Mouse (Mus musculus): ENCODE data around the gene Ncf4.

The Ncf4 gene

DNA sequence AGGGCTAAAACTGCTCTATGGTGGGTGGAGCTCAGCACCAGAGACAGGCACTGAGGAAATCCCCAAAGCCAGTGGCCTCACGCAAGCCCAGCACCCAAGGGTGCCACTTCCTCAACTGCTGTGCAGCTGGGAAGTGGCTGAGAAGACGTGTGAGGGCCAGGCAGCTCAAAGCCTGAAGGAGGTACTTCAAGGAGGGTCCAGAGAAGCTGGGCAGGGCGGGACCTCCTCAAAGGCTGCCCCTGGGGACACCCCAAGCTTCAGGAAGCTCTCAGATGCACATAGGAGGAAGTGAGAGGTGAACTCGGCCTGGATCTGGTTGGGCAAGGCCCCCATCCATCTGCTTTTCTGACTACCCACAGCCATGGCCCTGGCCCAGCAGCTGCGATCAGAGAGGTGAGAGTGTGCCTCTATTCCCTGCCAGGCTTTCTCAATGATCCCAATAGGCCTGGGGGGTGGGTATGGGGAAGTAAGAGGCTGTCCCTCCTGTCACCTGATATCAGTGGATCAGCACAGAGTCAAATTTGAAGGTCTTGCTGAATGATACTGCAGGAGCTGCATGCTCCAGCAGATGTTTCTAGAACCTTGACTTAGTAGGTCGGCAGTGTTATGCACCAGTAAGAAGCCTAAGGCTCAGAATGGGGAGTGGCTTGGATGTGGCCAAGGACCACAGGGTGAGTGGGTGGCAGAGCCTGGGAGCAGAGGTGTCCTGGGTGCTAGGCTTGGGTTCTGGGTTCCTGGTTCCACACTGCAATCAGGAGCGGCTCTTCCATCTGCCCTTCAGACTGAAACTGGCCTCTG is at the start of gene Ncf4:
Gene Ncf4 (plus strand): TSS at position 107 of the 798 bp plus-strand sequence.
- peak in 1 of 2 experiments; percentile 48 for DNase-seq

DNA sequence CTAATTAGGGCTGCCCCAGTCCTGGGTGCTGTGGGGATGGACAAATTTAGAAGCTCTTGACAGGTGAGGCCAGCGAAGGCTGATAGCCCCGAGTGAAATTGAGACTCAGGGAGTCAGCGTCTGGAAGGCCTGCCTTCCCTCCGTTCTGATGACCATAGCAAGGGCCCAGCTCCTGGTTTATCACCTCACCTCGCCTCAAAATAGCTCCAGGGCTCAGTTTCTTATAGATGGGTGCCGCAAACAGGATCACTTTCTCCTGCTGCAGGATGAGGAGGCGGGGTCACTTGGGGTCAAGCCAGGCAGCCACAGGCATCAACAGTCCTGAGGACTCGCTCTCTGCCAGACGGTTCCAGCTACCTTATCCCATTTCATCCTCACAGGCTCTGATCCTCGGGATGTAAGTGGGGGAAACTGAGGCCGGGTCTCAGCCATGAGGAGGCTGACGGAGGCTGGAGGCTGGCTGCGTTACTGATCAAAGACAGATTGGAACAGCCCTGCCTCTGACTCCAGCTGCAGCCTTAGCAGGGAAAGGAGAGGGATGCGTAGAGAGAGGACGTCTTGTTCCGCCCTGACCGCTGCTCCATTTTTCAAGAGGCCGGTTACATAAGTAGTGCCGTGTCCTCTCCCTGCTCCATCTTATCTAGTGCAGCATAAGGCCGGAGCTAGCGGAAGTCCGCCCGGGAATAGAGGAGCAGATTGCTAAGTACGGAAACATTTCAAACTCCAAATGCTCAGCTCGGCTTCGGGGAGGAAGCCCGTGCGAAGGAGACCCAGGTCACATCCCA is 49.3 kb upstream of the Ncf4 start:
- DNase-seq = no peak

DNA sequence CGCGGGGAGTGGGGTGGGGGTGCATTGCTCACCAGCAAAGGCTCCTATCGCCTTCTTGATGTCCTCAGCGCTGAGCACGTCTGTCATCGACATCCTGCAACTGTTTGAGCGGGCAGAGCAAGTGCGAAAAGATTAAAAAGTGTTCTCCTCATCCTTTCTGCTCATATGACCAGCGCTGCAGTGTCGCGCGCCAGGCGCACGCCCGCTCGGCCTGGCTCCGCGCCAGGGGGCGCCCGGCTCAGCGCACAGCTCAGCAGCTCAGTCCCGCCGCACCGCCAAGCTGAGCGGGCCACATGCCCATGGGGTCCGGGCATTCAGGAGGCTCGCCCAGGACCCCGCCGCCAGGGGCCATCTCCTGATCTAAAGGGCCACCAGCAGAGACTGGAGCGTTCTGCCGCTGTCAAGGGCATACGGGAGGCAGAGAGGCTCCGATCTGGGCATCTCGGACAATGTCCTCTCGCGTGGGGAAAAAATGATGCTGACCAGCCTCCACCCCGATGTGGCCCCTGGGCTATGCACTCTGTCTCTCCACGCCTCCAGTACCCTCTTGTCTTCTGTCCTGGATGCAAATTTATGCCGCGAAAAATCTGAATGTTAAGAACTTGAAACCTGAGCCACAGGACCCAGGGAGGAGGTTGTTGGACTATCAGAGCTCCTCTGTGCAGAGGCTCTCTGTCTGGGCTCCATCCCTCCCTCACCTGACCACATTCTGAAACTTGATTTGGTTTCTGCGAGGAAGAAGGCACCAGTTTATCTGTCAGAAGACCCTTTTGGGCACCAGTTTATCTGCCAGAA is 40.4 kb upstream of the Ncf4 start:
- DNase-seq = peak; percentile 16 to 45

DNA sequence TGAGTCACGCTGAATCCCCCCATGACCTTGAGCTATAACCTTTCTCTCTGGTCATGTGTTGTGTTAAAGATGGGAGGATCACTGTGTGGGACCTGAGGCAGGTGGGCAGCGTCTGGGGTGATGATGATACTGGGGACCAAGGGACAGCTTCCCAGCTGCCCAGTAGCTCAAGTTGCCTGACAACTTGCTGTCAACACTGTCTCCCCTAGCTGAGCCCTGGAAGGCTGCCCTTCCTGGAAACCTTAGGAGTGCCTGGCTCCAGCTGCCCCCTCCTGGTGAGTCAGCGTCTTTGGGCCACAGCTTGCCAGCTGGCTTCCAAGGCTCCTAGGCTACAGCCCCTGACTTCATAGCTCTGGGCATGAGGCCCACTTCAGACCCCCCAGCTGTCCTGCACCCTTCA is 39.4 kb upstream of the Ncf4 start:
- DNase-seq = peak; percentile 14 to 43

DNA sequence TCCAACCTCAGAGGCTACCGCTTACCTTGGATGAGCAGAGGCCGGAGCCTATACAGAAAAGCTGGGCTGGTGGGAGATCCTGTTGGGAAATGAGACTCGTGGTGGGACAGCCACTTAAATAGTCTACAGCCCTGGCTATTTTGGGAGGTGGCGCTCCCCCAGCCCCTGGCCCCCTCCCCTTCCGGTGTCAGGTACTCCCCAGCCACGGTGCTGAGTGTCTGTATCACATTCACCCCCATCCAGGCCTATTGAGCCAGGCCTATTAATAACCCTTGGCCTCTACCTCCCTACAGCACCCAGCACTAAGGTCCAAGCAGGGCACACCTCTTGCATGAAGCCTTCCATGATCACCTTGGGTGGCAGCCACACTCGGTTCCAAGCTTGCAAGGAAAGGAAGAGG is 38.3 kb upstream of the Ncf4 start, which contains the start of gene Pvalb:
Gene Pvalb (minus strand): TSS at position 89 of the 400 bp plus-strand sequence.
- no peak for DNase-seq

DNA sequence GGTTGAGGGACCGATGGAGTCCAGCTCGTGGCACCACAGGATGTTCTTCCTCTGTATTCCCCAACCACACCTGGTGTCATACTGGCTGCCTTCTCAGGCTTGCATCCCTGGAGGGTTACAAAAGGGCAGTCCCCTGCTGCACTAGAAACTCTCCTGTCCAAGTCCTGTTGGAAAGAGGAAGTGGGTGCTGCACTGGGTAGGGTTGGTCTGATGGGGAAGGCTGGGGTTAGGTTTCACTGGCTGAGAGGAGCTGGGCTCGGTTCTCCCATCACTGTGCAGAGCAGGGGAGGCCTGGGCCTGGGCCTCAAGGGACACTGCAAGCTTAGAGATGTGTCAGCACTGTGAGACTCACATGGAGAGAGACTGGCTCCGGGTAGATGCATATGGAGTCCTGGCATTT is 34.4 kb upstream of the Ncf4 start:
- DNase-seq = no peak

DNA sequence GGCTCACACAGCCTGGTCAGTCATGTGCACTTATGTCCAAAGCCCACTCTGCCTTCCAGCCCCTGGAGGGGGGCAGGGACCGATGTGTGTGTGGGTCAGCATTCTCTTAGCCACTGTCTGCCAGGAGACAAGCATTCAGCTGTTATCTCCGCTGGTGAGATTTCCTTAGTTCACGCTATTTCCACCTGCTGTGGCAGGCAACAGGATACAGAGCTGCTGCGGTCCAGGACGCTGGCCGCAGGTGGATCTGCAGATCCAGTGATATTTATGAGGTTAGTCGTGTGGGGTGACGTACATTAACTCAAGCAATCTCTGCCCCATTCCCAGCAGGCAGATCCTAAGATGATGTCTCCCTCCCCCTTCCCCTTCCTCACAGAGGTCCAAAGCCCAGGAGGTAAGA is 33.2 kb upstream of the Ncf4 start:
- no peak for DNase-seq

DNA sequence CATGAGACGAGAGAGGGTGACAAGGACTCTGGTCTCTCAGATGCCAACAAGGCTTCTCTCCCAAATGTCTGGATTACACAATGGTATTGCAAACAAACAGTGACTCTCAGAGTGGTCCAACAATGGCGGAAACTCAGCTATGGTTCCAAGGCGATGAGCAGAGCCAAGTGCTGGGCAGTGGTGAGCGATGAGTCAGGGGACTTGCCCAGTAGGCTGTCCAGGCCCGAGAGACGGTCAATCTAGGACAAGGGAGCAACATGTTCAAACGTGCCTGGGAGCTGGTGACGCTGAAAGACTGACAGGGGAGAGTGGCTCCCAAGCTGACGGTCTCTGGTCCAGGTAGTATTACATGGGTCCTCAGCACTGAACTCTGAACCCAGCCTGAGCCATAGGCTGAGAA is 29.3 kb upstream of the Ncf4 start:
- no peak for DNase-seq

DNA sequence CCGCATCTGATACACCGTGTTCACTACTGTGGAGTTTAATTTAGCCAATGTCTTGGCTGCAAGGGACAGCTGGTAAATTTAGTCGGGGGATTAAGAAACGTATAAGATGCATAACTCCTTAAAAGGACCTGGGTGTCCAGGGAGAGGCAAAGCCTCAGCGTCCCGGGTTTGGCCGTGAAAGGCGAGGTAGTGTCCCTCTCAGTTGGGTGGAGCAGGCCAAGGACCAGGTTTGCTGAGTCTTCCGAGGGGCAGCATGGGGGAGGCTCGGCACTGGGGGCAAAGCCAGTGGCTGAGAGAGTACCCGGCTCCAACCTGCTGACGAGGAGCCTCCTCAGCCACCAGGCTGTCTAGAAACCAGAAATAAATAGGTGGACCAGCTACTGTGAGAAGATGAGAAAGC is 16.8 kb upstream of the Ncf4 start:
- peak in 1 of 2 experiments; percentile 25 for DNase-seq

DNA sequence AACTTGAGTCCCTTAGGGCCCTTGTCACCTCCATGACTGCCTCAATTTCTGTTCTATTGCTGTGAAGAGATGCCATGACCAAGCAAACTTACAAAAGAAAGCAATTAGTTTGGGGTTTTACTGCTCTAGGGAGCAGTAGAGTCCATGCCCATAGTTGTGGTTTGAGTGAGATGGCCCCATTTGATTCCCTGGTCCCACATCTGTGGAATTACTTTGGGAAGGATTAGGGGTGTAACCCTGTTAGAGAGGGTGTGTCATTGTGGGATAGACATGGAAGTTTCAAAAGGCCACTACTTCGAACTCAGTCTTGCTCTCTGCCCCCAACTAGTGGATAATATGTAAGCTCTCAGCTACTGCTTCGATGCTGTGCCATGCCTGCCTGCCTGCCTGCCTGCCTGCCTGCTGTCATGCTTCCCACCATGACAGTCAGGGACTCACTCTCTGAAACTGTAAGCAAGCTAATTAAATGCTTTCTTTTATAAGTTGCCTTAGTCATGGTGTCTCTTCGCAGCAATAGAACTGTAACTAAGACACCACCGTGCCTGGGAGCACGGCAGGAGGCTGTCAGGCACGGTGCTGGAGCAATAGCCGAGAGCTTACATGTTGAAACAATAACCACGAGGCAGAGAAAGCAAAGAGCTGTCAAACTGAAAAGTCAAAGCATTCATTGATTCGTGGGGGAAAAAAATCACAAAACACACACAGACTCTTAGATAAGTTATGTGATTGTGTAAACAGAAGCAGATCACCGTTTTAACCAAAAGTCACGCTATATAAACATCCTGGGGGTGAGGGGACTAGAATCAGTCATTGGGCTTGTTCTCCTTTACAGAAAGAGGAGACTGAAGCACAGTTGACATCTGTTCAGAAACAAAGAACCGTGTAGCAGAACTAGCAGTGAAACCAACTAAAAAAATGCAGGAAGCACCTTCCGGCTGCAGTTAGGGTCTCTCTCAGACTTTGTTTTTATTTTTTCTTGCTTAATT is 13.0 kb upstream of the Ncf4 start:
- peak in 1 of 2 experiments; percentile 6 for DNase-seq

DNA sequence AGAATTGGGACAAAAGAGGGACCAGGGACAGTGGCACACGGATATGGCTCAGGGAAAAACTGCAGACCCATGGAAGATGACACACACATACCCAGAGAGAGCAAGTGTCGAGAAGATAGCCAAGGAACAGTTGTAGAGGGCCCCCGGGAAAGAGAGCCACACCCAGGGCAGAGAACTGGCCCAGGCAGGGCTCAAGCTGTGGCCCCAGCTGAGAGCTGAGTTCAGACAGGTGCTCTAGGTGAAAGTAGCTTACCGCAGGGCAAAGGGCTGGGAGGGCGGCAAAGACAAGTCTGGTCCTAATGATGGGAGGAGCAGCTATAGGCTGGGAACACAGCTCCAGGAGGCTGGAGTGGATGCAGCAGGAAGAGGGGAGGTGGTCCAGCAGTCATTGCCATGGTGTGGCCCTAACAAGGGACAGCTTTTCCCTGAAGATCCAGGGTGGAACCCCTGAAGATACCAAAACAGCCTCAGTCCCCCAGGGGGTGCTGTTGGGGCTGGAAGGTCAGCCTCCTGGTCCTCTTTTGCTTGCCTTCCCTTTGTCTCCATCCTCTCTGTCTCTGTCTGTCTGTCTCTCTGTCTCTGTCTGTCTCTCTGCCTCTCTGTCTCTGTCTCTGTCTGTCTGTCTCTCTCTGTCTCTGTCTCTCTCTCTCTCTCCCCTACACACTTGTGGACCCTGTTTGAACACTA is 9.6 kb upstream of the Ncf4 start:
- DNase-seq = peak in 1 of 2 experiments; percentile 21

DNA sequence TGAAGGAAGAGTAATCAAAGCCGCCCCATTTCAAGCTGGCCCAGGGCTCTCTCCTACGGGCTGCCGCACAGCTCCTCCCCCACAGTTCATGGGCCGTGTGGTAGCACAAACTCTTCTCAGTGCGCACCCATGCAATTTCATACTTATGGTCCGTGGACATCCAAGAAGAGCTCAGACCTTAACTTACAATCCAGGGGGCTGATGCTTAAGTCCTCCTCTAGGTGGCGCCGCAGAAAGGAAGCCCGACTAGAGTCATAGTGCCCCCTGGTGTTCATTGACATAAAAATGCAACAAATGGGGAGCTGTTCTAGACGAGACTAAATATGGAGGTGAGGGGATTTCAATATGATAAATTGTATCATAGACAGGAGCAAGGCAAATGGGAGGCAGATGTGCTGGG is 5.1 kb upstream of the Ncf4 start:
- DNase-seq = peak; percentile 55 to 71

DNA sequence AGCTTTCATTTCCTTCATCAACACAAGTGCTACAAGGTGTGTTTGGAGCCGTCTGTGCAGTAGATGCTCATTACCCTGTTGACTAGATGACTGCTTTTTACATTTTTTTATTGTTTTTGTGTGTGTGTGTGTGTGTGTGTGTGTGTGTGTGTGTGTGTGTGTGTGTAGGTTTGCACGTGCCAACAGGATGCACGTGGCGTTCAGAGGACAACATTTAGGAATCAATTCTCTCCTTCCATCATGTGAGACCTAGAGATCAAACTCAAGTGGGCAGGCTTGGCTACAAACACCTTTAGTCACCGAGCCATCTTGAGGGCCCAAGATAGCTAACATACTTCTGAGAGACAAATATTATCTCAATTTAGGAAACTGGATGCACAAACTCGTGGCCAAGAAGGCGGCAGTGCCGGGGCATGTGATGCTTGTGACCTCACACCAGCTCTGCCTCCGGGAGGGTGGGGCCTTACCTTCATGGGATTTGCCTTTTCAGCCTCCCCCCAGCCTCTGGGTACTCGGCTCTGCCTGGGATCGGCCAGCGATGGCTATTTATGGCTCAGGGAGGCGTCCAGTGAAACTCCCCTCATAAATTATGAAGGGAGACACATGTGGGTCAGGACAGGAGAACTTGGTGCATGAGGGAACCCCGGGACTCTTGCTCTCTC is 4.5 kb upstream of the Ncf4 start:
- peak in 1 of 2 experiments; percentile 15 for DNase-seq

DNA sequence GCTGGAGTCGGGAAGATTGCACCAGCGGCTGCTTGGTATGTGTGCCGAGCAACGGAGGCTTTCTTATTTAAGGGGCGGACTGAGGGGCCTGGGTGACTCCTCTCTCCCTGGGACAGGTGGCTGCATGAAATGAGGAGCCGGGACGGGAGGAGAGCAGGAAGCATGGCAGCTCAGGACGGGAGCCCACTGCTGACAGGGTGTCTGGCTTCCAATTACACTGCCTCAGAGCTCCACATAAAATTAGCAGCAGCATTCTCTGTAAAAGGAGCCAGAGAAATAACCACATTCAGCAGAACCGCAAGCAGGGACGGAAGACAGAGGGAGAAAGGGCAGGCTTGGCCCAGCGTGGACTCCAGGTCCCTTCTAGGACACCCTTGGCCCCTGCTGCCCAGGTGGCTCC is 3.3 kb upstream of the Ncf4 start:
- peak in 1 of 2 experiments; percentile 19 for DNase-seq

DNA sequence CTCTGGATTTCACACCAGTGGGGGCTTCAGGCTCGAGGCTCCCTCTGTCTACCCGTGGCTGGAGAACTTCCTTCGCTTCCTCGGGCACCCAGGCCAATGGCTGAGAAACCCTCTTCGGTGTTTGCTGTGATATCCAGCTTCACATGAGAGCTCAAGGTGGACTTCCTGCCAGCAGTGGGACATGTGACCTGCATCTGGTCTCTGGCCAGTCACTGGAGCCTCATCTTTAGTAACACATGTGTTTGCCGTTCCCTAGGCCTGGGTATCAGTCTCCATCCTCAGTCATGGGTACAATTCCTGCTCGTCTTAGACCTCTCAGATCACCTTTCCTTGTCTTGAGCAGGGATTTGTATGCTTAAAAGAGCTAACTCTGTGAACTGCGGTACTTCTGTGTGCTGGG is 1.5 kb upstream of the Ncf4 start:
- DNase-seq = no peak

DNA sequence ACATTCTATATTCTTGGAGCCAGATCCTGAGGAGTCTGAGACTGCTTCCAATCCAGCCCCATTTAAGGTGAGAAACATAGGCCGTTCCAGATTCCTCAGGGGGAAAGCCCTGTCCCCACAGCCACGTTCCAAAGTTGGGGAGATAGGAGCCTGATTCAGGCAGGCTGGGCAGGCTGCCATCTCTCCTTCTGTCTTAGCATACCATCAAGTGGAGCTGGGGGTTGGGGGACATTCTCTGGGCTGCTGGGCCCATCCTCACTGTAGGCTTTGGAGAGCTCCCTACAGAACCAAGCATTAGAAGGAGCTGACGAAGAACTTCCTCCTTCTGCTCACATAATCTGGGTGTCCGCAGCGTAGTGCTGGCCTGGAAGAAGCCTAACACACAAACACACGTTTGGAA is 827 bp upstream of the Ncf4 start:
- DNase-seq = no peak

DNA sequence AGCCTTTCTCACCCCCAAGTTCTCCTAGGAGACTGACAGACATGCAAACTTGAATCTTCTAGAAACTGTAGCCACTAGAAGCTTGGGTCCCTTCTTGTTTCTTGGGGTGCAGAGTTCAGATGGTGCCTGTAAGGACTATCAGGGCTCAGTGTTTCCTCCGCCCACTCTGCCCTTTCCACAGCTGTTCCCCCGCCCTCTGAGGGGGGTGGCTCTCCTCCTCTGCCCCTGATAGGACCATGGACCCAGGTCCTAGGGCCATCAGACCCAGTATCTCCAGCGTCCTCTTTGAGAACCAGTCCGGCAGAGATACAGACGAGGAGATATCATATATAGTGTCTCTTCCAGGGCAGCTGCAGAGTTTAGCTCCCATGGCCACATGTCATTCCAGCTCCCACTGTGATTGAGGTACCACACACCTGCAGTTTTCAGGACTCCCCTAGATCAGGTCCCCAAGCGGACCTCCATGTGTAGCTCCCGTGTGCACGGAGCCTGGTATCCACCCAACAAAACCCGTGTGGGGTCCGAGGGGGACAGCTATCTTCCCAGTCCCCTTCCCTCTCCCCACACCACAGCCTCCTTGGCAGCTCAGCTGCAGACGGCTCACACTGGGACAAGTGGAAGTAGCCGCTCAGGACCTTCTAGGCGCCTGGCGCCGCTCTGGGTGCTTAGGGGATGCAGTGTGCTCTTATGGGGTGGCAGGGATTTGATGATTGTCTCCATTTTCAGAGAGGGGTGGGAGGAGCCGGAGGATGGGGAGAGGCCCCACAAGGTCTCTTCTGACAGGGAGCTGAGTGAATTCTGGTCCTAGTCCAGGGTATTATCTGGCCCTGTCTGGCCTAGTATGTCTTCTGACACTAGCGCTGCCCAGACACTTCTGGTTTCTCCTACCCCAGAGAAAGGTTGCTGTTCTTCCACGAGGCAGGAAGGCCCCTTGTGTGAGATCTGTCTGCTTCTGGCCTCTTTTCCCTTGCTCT is 1.8 kb downstream of the Ncf4 start:
- no peak for DNase-seq

DNA sequence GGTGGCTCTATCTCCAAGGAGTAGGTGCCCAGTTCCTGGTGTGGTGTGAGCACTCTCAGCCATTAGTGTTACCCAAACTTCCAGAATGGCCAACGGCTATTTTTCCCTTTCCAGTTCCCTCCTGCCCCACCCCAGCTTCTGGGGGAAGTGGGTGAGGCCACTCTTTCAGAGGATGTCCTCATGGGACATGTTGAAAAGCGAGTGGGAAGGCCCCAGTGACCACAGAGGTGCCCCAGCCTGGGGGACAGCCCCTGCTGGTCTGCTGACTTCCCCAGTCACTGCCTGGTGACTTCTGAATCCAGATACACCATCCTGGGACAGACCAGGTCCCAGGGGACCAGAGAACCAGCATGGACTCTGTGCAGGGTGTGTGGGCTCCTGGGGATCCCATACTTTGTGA is 3.1 kb downstream of the Ncf4 start:
- no peak for DNase-seq

DNA sequence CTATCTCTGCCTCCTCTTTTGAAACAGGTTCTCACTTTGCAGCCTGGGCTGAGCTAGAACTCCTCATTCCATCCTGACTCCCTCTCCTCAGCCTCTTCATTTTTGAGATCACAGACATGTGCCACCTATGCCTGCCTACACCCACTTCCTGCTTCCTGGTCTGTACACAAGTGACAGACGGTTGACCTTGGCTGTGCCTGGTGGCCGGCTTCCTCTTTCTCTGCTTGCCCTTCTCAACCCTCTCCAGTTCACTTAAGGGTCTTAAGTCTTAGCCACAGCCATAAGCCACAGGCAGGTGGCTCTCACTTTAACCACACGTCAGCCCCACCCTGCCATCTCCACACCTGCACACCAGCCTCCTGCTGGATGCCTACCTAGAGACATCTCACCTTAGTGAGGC is 3.8 kb downstream of the Ncf4 start:
- no peak for DNase-seq

DNA sequence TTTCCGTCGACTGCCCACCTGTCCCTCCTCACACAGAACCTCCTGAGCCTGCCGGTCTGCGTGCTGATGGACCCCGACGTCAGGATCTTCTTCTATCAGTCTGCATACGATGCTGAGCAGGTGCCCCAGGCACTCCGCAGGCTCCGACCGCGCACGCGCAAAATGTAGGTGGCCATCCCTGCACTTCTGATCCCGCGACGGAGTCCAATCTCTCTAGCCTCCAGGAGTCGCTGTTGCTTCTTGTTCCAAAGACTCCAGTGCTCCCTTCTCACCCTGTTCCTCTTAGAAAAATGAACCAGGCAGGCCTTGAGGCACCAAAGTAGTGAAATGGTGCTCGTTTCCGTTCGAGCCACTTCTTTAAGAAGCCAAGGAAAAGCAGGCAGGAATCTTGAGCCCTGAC is 10.2 kb downstream of the Ncf4 start:
- peak; percentile 47 to 52 for DNase-seq
